Mouse (Mus musculus): Measurements from ENCODE around the gene Rhpn2.
"Not testable (repeated sequence)": the region's sequence is repeated elsewhere in the genome, so short reads cannot be mapped to it uniquely, and the experiment has no call there.

The Rhpn2 gene

GRCm38 (mm10) chr7:35333692-35334526, at the start of gene Rhpn2:
TSS of gene Rhpn2 (plus strand) at chr7:35334170.
- DNase-seq (ENCODE audit: low spot score) = peak; percentile 98

GRCm38 (mm10) chr7:35293464-35293863, 40.5 kb upstream of the Rhpn2 start:
- no peak for DNase-seq (ENCODE audit: low spot score)

DNA sequence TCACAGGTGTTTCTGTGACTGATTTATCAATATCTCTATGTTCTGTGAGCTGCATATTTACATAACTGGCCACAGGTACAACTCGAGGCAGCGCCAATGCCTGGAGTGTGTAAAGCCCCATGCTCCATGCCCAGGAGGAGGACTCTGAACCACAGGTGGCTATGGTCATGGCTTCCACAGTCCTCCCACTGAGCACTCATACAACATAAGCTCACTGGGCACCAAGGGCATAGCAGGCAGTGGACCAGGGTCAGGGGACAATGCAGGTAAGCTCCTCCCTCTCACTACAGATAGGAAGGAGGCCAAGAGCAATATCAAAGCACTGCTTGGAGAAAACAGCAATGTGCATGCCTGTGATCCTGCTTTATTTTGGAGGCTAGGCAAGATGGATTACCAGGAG, 38.3 kb upstream of the Rhpn2 start:
- no peak for DNase-seq (ENCODE audit: low spot score)

DNA sequence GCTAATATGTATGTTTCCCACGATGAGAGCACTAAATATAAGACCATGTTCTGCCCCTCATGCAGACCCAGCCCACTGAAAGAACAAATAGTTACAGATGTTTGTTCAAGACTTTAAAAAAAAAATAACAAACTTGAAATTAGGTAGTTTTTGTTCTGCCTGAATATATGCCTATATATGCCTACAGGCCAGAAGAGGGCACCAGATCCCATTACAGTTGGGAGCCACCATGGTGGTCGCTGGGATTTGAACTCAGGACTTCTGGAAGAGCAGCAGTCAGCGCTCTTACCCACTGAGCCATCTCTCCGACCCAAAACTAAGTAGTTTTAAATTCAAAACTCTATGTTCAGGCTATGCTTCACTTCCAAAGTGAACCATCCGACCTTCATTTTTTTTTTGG, 36.1 kb upstream of the Rhpn2 start:
- DNase-seq (ENCODE audit: low spot score) = no peak

GRCm38 (mm10) chr7:35299656-35300055, 34.3 kb upstream of the Rhpn2 start:
- no peak for DNase-seq (ENCODE audit: low spot score)

DNA sequence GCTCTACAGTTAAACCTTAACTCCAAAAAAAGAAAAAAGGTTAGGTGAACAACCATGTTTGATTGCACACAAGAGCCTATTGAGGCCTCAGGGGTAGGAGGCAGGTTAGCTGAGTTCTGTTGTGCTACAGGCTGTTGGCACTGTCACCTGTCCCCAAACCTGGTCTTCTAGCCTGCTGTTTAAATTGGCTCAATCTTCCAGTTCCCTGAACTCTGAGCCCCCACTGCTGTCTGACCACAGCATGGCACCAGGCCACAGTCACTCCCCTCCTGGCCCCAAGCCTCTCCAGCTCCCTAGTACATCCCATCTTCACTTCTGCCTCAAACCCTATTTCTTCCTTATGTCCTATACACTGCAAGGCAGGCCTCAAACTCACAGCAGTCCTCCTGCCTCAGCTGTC, 33.2 kb upstream of the Rhpn2 start:
- DNase-seq (ENCODE audit: low spot score) = no peak

- DNase-seq (ENCODE audit: low spot score) = no peak
Measured at GRCm38 (mm10) chr7:35311214-35311613, 22.8 kb upstream of the Rhpn2 start.

DNA sequence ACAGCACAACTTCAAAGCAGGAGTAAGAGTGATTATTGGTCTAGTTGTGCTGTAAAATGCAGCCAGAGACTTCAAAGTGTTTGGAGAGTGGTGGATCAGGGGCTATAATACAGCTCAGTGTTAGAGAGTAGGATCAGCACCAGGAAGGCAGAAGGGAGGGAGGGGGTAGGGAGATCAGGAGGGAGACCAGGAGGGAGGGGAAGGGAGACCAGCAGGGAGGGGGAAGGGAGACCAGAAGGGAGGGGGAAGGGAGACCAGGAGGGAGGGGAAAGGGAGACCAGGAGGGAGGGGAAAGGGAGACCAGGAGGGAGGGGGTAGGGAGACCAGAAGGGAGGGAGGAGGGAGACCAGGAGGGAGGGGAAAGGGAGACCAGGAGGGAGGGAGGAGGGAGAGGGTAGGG, 19.8 kb upstream of the Rhpn2 start:
- peak; percentile 10 for DNase-seq (ENCODE audit: low spot score)

GRCm38 (mm10) chr7:35317729-35318609, 16.0 kb upstream of the Rhpn2 start, which contains the start of gene Gpatch1:
TSS of gene Gpatch1 (minus strand) at chr7:35318440.
- DNase-seq (ENCODE audit: low spot score) = peak; percentile 92

DNA sequence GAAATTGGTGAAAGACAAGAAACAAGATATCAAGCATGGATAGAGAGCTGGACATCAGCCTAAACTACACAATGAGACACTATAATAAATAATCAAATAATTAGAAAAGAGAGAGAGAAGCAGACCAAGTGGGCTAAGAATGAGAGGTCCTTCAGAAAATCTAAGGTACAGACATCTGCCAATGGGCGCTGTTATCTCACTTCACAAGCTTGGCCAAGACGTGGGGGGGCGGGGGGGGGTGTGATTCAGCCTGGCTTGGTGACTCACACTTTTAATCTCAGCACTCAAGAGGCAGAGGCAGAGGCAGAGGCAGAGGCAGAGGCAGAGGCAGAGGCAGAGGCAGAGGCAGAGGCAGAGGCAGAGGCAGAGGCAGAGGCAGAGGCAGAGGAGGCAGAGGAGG, 14.7 kb upstream of the Rhpn2 start:
- DNase-seq (ENCODE audit: low spot score) = not testable (repeated sequence)

- DNase-seq (ENCODE audit: low spot score) = no peak
Measured at GRCm38 (mm10) chr7:35319755-35320154, 14.2 kb upstream of the Rhpn2 start.

GRCm38 (mm10) chr7:35322161-35322560, 11.8 kb upstream of the Rhpn2 start:
- DNase-seq (ENCODE audit: low spot score) = no peak

- DNase-seq (ENCODE audit: low spot score) = peak; percentile 26
Measured at GRCm38 (mm10) chr7:35322732-35323420, 11.1 kb upstream of the Rhpn2 start.

GRCm38 (mm10) chr7:35331590-35331989, 2.4 kb upstream of the Rhpn2 start:
- no peak for DNase-seq (ENCODE audit: low spot score)

GRCm38 (mm10) chr7:35333231-35333651, 729 bp upstream of the Rhpn2 start:
- peak; percentile 40 for DNase-seq (ENCODE audit: low spot score)

- peak; percentile 37 for DNase-seq (ENCODE audit: low spot score)
Measured at GRCm38 (mm10) chr7:35334527-35335452, 820 bp downstream of the Rhpn2 start.

- peak; percentile 37 for DNase-seq (ENCODE audit: low spot score)
Measured at GRCm38 (mm10) chr7:35340196-35340595, 6.2 kb downstream of the Rhpn2 start.

- DNase-seq (ENCODE audit: low spot score) = no peak
Measured at GRCm38 (mm10) chr7:35341282-35341681, 7.3 kb downstream of the Rhpn2 start.

DNA sequence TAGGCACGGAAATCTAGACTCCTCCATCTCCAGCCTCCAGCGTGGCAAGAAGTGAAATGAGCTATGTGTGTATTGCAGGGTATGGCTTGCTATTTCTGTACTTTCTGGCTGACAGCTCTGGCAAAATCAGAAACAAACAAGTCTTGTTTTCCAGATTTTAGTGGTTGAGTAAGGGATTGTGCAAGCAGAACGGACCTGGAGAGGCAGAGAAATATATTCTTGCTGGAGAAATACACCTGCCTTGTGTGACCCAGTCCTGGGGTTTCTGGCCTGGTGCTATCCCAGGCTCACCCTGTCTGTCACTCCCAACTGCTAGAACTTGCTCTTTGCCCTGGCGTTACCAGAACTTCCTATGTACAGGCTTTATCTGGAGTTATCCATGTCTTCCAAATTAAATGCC, 8.5 kb downstream of the Rhpn2 start:
- no peak for DNase-seq (ENCODE audit: low spot score)

GRCm38 (mm10) chr7:35344785-35345330, 10.9 kb downstream of the Rhpn2 start:
- no peak for DNase-seq (ENCODE audit: low spot score)

Measured in embryo, embryonic 10 days (tissue).